In the genomic region with DNA sequence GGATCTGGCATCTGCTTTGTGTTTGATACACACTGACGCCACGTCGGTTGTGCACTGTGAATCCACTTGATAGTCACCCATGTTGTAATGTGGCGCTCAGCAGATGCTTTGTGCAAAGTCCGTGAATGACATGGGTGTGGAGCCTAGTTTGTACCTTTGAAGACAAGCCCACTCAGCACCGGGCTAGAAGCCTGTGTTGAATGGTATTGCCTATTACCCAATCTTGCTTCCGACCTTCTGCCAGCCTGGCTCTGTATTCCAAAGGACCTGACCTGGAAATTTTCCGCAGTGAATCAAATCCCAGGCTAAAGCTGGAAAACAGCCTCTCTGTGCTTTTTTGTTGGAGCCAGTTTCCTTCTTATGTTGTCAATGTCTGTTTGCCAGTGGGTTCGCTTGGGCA, we compare ENCODE assay signal across 25 mouse cellular contexts.
DNase-seq lines count a peak whose midpoint lies in the region; ATAC-seq and TF ChIP-seq lines count a peak whose summit lies in the region.
"Had no signal": no experiment of that assay in that cellular context is flagged by ENCODE, and none has a peak within 500 bp of the region (broad histone marks: within the 10 kb centered on the region; RNA-seq: fewer than 3 reads in every experiment).

No protein-coding gene starts in this region.

- peak in 1 of 2 experiments; percentile 58 for DNase-seq in cerebellum, adult 2 months
- no peak for DNase-seq in cerebellum, postnatal 10 days
- peak; percentile 92 for DNase-seq in liver, adult 2 months (ENCODE audit: extremely low read depth, low read depth, low spot score)
- DNase-seq in liver, postnatal 0 days, result no peak
- DNase-seq in lung, postnatal 4 days, result no peak
- DNase-seq: adrenal gland, adult 2 months; adrenal gland, postnatal 14 days; cerebellum, adult 8-10 months; gastrocnemius, postnatal 25 days; heart, adult 18-20 months; heart, postnatal 10 days; heart, postnatal 36 days; kidney, adult 11 months had no signal

- no peak overlapping the region for H3K9ac ChIP-seq in liver, adult 2 months (ENCODE audit: low read depth, low read length)
- H3K9ac ChIP-seq in liver, postnatal 0 days (replicated peaks), result no peak overlapping the region
- H3K9ac ChIP-seq: embryonic facial prominence, embryonic 13.5 days; forebrain, embryonic 12.5 days; forebrain, embryonic 15.5 days; heart, embryonic 12.5 days; heart, embryonic 15.5 days; hindbrain, embryonic 13.5 days had no signal

- peaks cover 10% of the 10 kb centered on the region for H3K4me1 ChIP-seq in cerebellum, adult 2 months (ENCODE audit: control insufficient read depth, insufficient read depth, low read length)
- peaks cover 8% of the 10 kb centered on the region; the same call in 1 of the 2 replicates for H3K4me1 ChIP-seq in liver, adult 2 months (ENCODE audit: control insufficient read depth, insufficient read depth, low read length)
- no peaks in the 10 kb centered on the region for H3K4me1 ChIP-seq in liver, postnatal 0 days (ENCODE audit: insufficient read depth)
- H3K4me1 ChIP-seq in small intestine, adult 2 months (ENCODE audit: control insufficient read depth, insufficient read depth, insufficient read length, low read length), result peaks cover 32% of the 10 kb centered on the region
- H3K4me1 ChIP-seq: embryonic facial prominence, embryonic 13.5 days; forebrain, embryonic 12.5 days; forebrain, embryonic 15.5 days; heart, embryonic 12.5 days; heart, embryonic 15.5 days; hindbrain, embryonic 10.5 days; hindbrain, embryonic 13.5 days had no signal

- no peak for TF ChIP-seq EP300 in liver, postnatal 0 days (IDR thresholded peaks at IDR 0.05; ENCODE audit: low read depth)

- no peak for ATAC-seq in liver, postnatal 0 days
- ATAC-seq: CD4-positive, CD25-positive, alpha-beta regulatory T cell, adult 4 months; forebrain, embryonic 15.5 days; hindbrain, embryonic 16.5 days had no signal

- H3K4me2 ChIP-seq in liver, postnatal 0 days (ENCODE audit: low read depth, low read length), result no peak overlapping the region
- H3K4me2 ChIP-seq: embryonic facial prominence, embryonic 13.5 days; forebrain, embryonic 12.5 days; forebrain, embryonic 15.5 days; heart, embryonic 12.5 days; heart, embryonic 15.5 days; hindbrain, embryonic 13.5 days had no signal

- WGBS in cerebellum, adult 2 months, result 30% methylated on average over 9 of the region's 9 CpGs
- WGBS in liver, adult 2 months, result 32% methylated on average over 9 of the region's 9 CpGs
- 80% methylated on average over 9 of the region's 9 CpGs for WGBS in liver, postnatal 0 days (ENCODE audit: insufficient replicate concordance)
- 57% methylated on average over 9 of the region's 9 CpGs for WGBS in small intestine, adult 2 months

- H3K9me3 ChIP-seq in liver, postnatal 0 days (ENCODE audit: low read length), result no peaks in the 10 kb centered on the region
- H3K9me3 ChIP-seq: forebrain, embryonic 15.5 days had no signal

- H3K27me3 ChIP-seq in cerebellum, adult 2 months (ENCODE audit: control insufficient read depth, insufficient read depth, low read length), result no peaks in the 10 kb centered on the region
- no peaks in the 10 kb centered on the region for H3K27me3 ChIP-seq in liver, adult 2 months (ENCODE audit: control insufficient read depth, insufficient read depth, low read length)
- H3K27me3 ChIP-seq in liver, postnatal 0 days (ENCODE audit: insufficient read depth, low read length), result no peaks in the 10 kb centered on the region
- no peaks in the 10 kb centered on the region for H3K27me3 ChIP-seq in small intestine, adult 2 months (ENCODE audit: control insufficient read depth, insufficient read depth, low read length)
- H3K27me3 ChIP-seq: embryonic facial prominence, embryonic 13.5 days; forebrain, embryonic 15.5 days; heart, embryonic 12.5 days; heart, embryonic 15.5 days; hindbrain, embryonic 13.5 days had no signal

- no peak for TF ChIP-seq POLR2A in cerebellum, adult 2 months (IDR thresholded peaks at IDR 0.05; ENCODE audit: borderline replicate concordance, insufficient read depth, low read length)
- no peak for TF ChIP-seq POLR2A in liver, adult 2 months (IDR thresholded peaks at IDR 0.05; ENCODE audit: extremely low read depth, insufficient read depth, low read length)
- TF ChIP-seq POLR2A in small intestine, adult 2 months (IDR thresholded peaks at IDR 0.05; ENCODE audit: low read depth, low read length), result no peak

- H3K27ac ChIP-seq in cerebellum, adult 2 months (ENCODE audit: insufficient read depth, low read length), result peak overlapping the region; percentile 48
- H3K27ac ChIP-seq in liver, adult 2 months (replicated peaks; ENCODE audit: insufficient read depth, low read depth, low read length), result peak overlapping the region; percentile 64
- no peak overlapping the region for H3K27ac ChIP-seq in liver, postnatal 0 days (ENCODE audit: low read depth)
- H3K27ac ChIP-seq in small intestine, adult 2 months (ENCODE audit: insufficient read depth, low read depth, low read length), result peak overlapping the region; percentile 79
- H3K27ac ChIP-seq: embryonic facial prominence, embryonic 10.5 days; embryonic facial prominence, embryonic 13.5 days; forebrain, embryonic 12.5 days; forebrain, embryonic 15.5 days; heart, embryonic 15.5 days; hindbrain, embryonic 10.5 days; hindbrain, embryonic 13.5 days had no signal

- no peak for TF ChIP-seq CTCF in cerebellum, adult 2 months (IDR thresholded peaks at IDR 0.05; ENCODE audit: borderline replicate concordance, insufficient read depth, low read depth, low read length)
- TF ChIP-seq CTCF in liver, adult 2 months (IDR thresholded peaks at IDR 0.05; ENCODE audit: low read depth, low read length), result no peak
- no peak for TF ChIP-seq CTCF in liver, postnatal 0 days (IDR thresholded peaks at IDR 0.05; ENCODE audit: low read depth)
- no peak for TF ChIP-seq CTCF in small intestine, adult 2 months (IDR thresholded peaks at IDR 0.05; ENCODE audit: extremely low read depth, insufficient read length, insufficient replicate concordance, low read depth, low read length)

- no peaks in the 10 kb centered on the region for H3K36me3 ChIP-seq in liver, adult 2 months (ENCODE audit: control insufficient read depth, insufficient read depth, low read length)
- no peaks in the 10 kb centered on the region for H3K36me3 ChIP-seq in liver, postnatal 0 days (replicated peaks; ENCODE audit: insufficient read depth, low read length)
- H3K36me3 ChIP-seq in small intestine, adult 2 months (ENCODE audit: control insufficient read depth, insufficient read depth, low read length), result 0 out of 2 replicates have a peak, but pooled peaks cover 2% of the 10 kb centered on the region
- H3K36me3 ChIP-seq: embryonic facial prominence, embryonic 13.5 days; heart, embryonic 15.5 days had no signal

- no peaks in the 10 kb centered on the region; the same call in 1 of the 2 replicates for H3K79me2 ChIP-seq in liver, adult 2 months (ENCODE audit: control insufficient read depth, insufficient read depth, low read length)

- H3K4me3 ChIP-seq in cerebellum, adult 2 months (replicated peaks; ENCODE audit: insufficient read depth, low read depth, low read length), result no peak overlapping the region
- H3K4me3 ChIP-seq in liver, adult 2 months (ENCODE audit: insufficient read depth, low read depth, low read length), result no peak overlapping the region
- no peak overlapping the region for H3K4me3 ChIP-seq in liver, postnatal 0 days (ENCODE audit: low read depth, low read length)
- no peak overlapping the region for H3K4me3 ChIP-seq in small intestine, adult 2 months (ENCODE audit: low read depth, low read length)
- H3K4me3 ChIP-seq: embryonic facial prominence, embryonic 10.5 days; embryonic facial prominence, embryonic 13.5 days; erythroblast, embryonic 14.5 days; forebrain, embryonic 12.5 days; forebrain, embryonic 15.5 days; heart, embryonic 12.5 days; heart, embryonic 15.5 days; hindbrain, embryonic 10.5 days; hindbrain, embryonic 13.5 days had no signal
